Mouse (Mus musculus): Measurements from ENCODE around the gene Dnaaf3. TPM values are rescaled to one million over a fixed set of nuclear protein-coding genes. Genes with fewer than 3 reads are reported as not detected.

The Dnaaf3 gene
- total RNA-seq, 4 experiments from 2014 or later = 0.64 to 1.2 (median 1.0) TPM

GRCm38 (mm10) chr7:4498251-4498650 lies 34.0 kb downstream of the Dnaaf3 start:
- peak; percentile 67 for DNase-seq

GRCm38 (mm10) chr7:4497271-4497903 lies 34.9 kb downstream of the Dnaaf3 start:
- DNase-seq = no peak

GRCm38 (mm10) chr7:4496468-4496867 lies 35.8 kb downstream of the Dnaaf3 start:
- DNase-seq = peak; percentile 52

- no peak for DNase-seq
Measured at GRCm38 (mm10) chr7:4493991-4494390, 38.3 kb downstream of the Dnaaf3 start.

- no peak for DNase-seq
Measured at GRCm38 (mm10) chr7:4492284-4493224, 39.7 kb downstream of the Dnaaf3 start.

- DNase-seq = no peak
Measured at GRCm38 (mm10) chr7:4491308-4491707, 40.9 kb downstream of the Dnaaf3 start.

GRCm38 (mm10) chr7:4482281-4482680 lies 50.0 kb downstream of the Dnaaf3 start:
- DNase-seq = no peak

GRCm38 (mm10) chr7:4479674-4480073 lies 52.6 kb downstream of the Dnaaf3 start:
- DNase-seq = no peak

GRCm38 (mm10) chr7:4478796-4479291 lies 53.4 kb downstream of the Dnaaf3 start:
- no peak for DNase-seq

- peak; percentile 81 for DNase-seq
Measured at GRCm38 (mm10) chr7:4478021-4478795, 54.0 kb downstream of the Dnaaf3 start.

- no peak for DNase-seq
Measured at GRCm38 (mm10) chr7:4473940-4474339, 58.3 kb downstream of the Dnaaf3 start.

Small RNA genes within 50 kb of the gene (microRNA-seq; reads per million reads assigned to microRNA genes)
- gene Gm23577 = 0 reads per million in 2 experiments

Other genes with a start within 250 kb of the Dnaaf3 start
- under 1 TPM; 0.25 to 0.44 (median 0.33) TPM for gene Ncr1, start 194.7 kb downstream of the Dnaaf3 start, total RNA-seq (2022)
- under 1 TPM in 3 of 4 experiments, not detected in 1; 0.08 to 0.17 (median 0.09) TPM for gene Gp6, start 134.7 kb downstream of the Dnaaf3 start, total RNA-seq (2022)
- 10 to 100 TPM; 16.7 to 21.4 (median 18.1) TPM for gene Rdh13, start 86.8 kb downstream of the Dnaaf3 start, total RNA-seq (2022)
- gene Eps8l1, start 71.8 kb downstream of the Dnaaf3 start, total RNA-seq (2022) = 1 to 10 TPM; 2.0 to 6.7 (median 3.9) TPM
- 100 to 1,000 TPM in 3 of 4 experiments, 10 to 100 TPM in 1; 76.7 to 152 (median 113) TPM for gene Ppp1r12c, start 30.8 kb downstream of the Dnaaf3 start, total RNA-seq (2022)
- 1 to 10 TPM in 2 of 4 experiments, under 1 TPM in 2; 0.46 to 1.5 (median 1.1) TPM for gene Tnnt1, start 16.1 kb downstream of the Dnaaf3 start, total RNA-seq (2022)
- 1 to 10 TPM; 1.3 to 3.1 (median 2.5) TPM for gene Tnni3, start 8.2 kb downstream of the Dnaaf3 start, total RNA-seq (2022)
- gene Syt5, start 15.1 kb upstream of the Dnaaf3 start, total RNA-seq (2022) = 10 to 100 TPM in 1 of 4 experiments, 1 to 10 TPM in 3; 5.7 to 10.0 (median 8.6) TPM
- not detected for gene Ptprh, start 71.6 kb upstream of the Dnaaf3 start, total RNA-seq (2022)
- gene Tmem86b, start 99.0 kb upstream of the Dnaaf3 start, total RNA-seq (2022) = 10 to 100 TPM in 2 of 4 experiments, 1 to 10 TPM in 2; 6.6 to 14.2 (median 9.5) TPM
- gene Ppp6r1, start 126.6 kb upstream of the Dnaaf3 start, total RNA-seq (2022) = 100 to 1,000 TPM in 1 of 4 experiments, 10 to 100 TPM in 3; 97.9 to 103 (median 98.5) TPM
- gene Hspbp1, start 152.6 kb upstream of the Dnaaf3 start, total RNA-seq (2022) = 10 to 100 TPM; 43.1 to 66.5 (median 50.5) TPM
- 1 to 10 TPM; 4.2 to 8.0 (median 7.4) TPM for gene Brsk1, start 158.2 kb upstream of the Dnaaf3 start, total RNA-seq (2022)
- 1 to 10 TPM in 1 of 4 experiments, under 1 TPM in 3; 0.49 to 1.1 (median 0.73) TPM for gene Tmem150b, start 192.8 kb upstream of the Dnaaf3 start, total RNA-seq (2022)
- 10 to 100 TPM; 31.0 to 59.8 (median 43.8) TPM for gene Kmt5c, start 207.7 kb upstream of the Dnaaf3 start, total RNA-seq (2022)
- gene Cox6b2, start 220.6 kb upstream of the Dnaaf3 start, total RNA-seq (2022) = 10 to 100 TPM in 1 of 4 experiments, 1 to 10 TPM in 3; 5.1 to 10.3 (median 9.1) TPM
- not detected for gene Fam71e2, start 238.8 kb upstream of the Dnaaf3 start, total RNA-seq (2022)

Measured in adrenal gland, adult 8-10 months (tissue).